ENCODE assay signal across 9 mouse cellular contexts in genomic region chr17:21272103-21272502, GRCm38 (mm10). TPM values are rescaled to one million over a fixed set of nuclear protein-coding genes. Genes with fewer than 3 reads are reported as not detected.
DNase-seq lines count a peak whose midpoint lies in the region; ATAC-seq and TF ChIP-seq lines count a peak whose summit lies in the region.
"Had no signal": no experiment of that assay in that cellular context is flagged by ENCODE, and none has a peak within 500 bp of the region (broad histone marks: within the 10 kb centered on the region; RNA-seq: fewer than 3 reads in every experiment).

No protein-coding gene starts in this region.

- no peaks in the 10 kb centered on the region for H3K4me1 ChIP-seq in hindbrain, embryonic 15.5 days (replicated peaks)
- H3K4me1 ChIP-seq in hindbrain, embryonic 13.5 days (replicated peaks): no peaks in the 10 kb centered on the region
- no peaks in the 10 kb centered on the region for H3K4me1 ChIP-seq in G1E (ENCODE audit: insufficient read depth, low read depth, low read length)
- no peaks in the 10 kb centered on the region for H3K4me1 ChIP-seq in midbrain, embryonic 16.5 days (ENCODE audit: control insufficient read depth, insufficient read depth, low read length)
- H3K4me1 ChIP-seq: embryonic facial prominence, embryonic 13.5 days had no signal

- TF ChIP-seq CTCF in G1E (IDR thresholded peaks at IDR 0.05; ENCODE audit: low read depth, low read length): no peak

- H3K9me3 ChIP-seq in hindbrain, embryonic 15.5 days: no peaks in the 10 kb centered on the region
- peaks cover 2% of the 10 kb centered on the region; the same call in 1 of the 2 replicates for H3K9me3 ChIP-seq in hindbrain, embryonic 13.5 days
- no peaks in the 10 kb centered on the region for H3K9me3 ChIP-seq in G1E (replicated peaks)
- H3K9me3 ChIP-seq in midbrain, embryonic 16.5 days (replicated peaks; ENCODE audit: control insufficient read depth, low read length, poor library complexity, severe bottlenecking): no peaks in the 10 kb centered on the region
- H3K9me3 ChIP-seq: embryonic facial prominence, embryonic 13.5 days had no signal

- H3K4me2 ChIP-seq in hindbrain, embryonic 15.5 days: no peak overlapping the region
- no peak overlapping the region for H3K4me2 ChIP-seq in hindbrain, embryonic 13.5 days
- H3K4me2 ChIP-seq in midbrain, embryonic 16.5 days (ENCODE audit: low read length): no peak overlapping the region
- H3K4me2 ChIP-seq: embryonic facial prominence, embryonic 13.5 days had no signal

- WGBS in hindbrain, embryonic 15.5 days: 13% methylated on average over 4 of the region's 4 CpGs
- 22% methylated on average over 4 of the region's 4 CpGs for WGBS in hindbrain, embryonic 13.5 days
- WGBS in midbrain, embryonic 16.5 days: 13% methylated on average over 4 of the region's 4 CpGs

- peak; percentile 21 for DNase-seq in G1E (ENCODE audit: low spot score)
- DNase-seq in cerebellum, adult 9-11 months: peak; percentile 38
- DNase-seq in heart, postnatal 36 days: peak; percentile 7 to 27
- peak; percentile 11 to 44 for DNase-seq in layer of hippocampus, postnatal 25 days (ENCODE audit: extremely low spot score in 1 of 2, low spot score in 1 of 2)
- DNase-seq in thymus, postnatal 10 days (ENCODE audit: low spot score in 2 of 2): peak; percentile 6 to 71

- no peaks in the 10 kb centered on the region for H3K27me3 ChIP-seq in hindbrain, embryonic 15.5 days
- no peaks in the 10 kb centered on the region for H3K27me3 ChIP-seq in hindbrain, embryonic 13.5 days
- H3K27me3 ChIP-seq in G1E (ENCODE audit: insufficient read depth, low read length): peaks cover 5% of the 10 kb centered on the region; the same call in 1 of the 2 replicates
- H3K27me3 ChIP-seq in midbrain, embryonic 16.5 days (ENCODE audit: control insufficient read depth, insufficient read depth, low read depth, low read length): no peaks in the 10 kb centered on the region
- H3K27me3 ChIP-seq: embryonic facial prominence, embryonic 13.5 days had no signal

- H3K36me3 ChIP-seq in hindbrain, embryonic 15.5 days: no peaks in the 10 kb centered on the region
- H3K36me3 ChIP-seq in hindbrain, embryonic 13.5 days: no peaks in the 10 kb centered on the region
- no peaks in the 10 kb centered on the region for H3K36me3 ChIP-seq in G1E (replicated peaks)
- no peaks in the 10 kb centered on the region for H3K36me3 ChIP-seq in midbrain, embryonic 16.5 days (ENCODE audit: control insufficient read depth, insufficient read depth, low read length)
- H3K36me3 ChIP-seq: embryonic facial prominence, embryonic 13.5 days had no signal

- H3K9ac ChIP-seq in hindbrain, embryonic 15.5 days: no peak overlapping the region
- H3K9ac ChIP-seq in hindbrain, embryonic 13.5 days: no peak overlapping the region
- no peak overlapping the region for H3K9ac ChIP-seq in midbrain, embryonic 16.5 days (ENCODE audit: low read depth, low read length)
- H3K9ac ChIP-seq: embryonic facial prominence, embryonic 13.5 days had no signal

- intact Hi-C loops in heart, postnatal 36 days (cut with DNase I): loop anchor here (2.0 kb wide), 3 partner anchors 111 to 241 kb away; partner anchors contain the start of genes Zfp54 and Zfp677

- H3K27ac ChIP-seq in hindbrain, embryonic 15.5 days (replicated peaks): no peak overlapping the region
- H3K27ac ChIP-seq in hindbrain, embryonic 13.5 days: no peak overlapping the region
- no peak overlapping the region for H3K27ac ChIP-seq in midbrain, embryonic 16.5 days (ENCODE audit: low read length)
- H3K27ac ChIP-seq: embryonic facial prominence, embryonic 13.5 days had no signal

- ATAC-seq in hindbrain, embryonic 15.5 days (ENCODE audit: low FRiP score, low read depth): peak; percentile 56; the same call in 1 of the 2 replicates
- ATAC-seq in hindbrain, embryonic 13.5 days (ENCODE audit: low FRiP score): no peak
- ATAC-seq in G1E (ENCODE audit: extremely low read depth, insufficient number of reproducible peaks, low FRiP score, poor library complexity, severe bottlenecking): peak; percentile 70
- ATAC-seq in midbrain, embryonic 16.5 days: 0 out of 2 replicates have a peak, but pooled peaks have one; percentile 32

- no peak overlapping the region for H3K4me3 ChIP-seq in hindbrain, embryonic 15.5 days
- no peak overlapping the region for H3K4me3 ChIP-seq in hindbrain, embryonic 13.5 days
- no peak overlapping the region for H3K4me3 ChIP-seq in G1E (ENCODE audit: low read depth, low read length)
- H3K4me3 ChIP-seq in midbrain, embryonic 16.5 days (ENCODE audit: low read depth, low read length): no peak overlapping the region
- H3K4me3 ChIP-seq: embryonic facial prominence, embryonic 13.5 days had no signal

RNA-seq across cellular contexts. Expression of gene Vmn1r236, which starts 10.6 kb away (rescaled TPM):
- not detected in 2 replicates for polyA plus RNA-seq in hindbrain, embryonic 15.5 days (2015; fragmentation: Nextera tagmentation; extraction: Ambion mirVana)
- not detected in 2 replicates for polyA plus RNA-seq in hindbrain, embryonic 13.5 days (2015; fragmentation: Nextera tagmentation; extraction: Ambion mirVana)
- total RNA-seq in G1E (2014; fragmentation: Nextera tagmentation): not detected in 2 replicates
- 0.05 and 0.70 TPM in 2 replicates for total RNA-seq in G1E (2017)
- not detected in 2 replicates for polyA plus RNA-seq in G1E (2012)
- total RNA-seq in heart, postnatal 36 days (2021): not detected
- total RNA-seq in layer of hippocampus, postnatal 25 days (2021): not detected
- polyA plus RNA-seq in midbrain, embryonic 16.5 days (2015; fragmentation: Nextera tagmentation; extraction: Ambion mirVana): not detected in 2 replicates
- polyA plus RNA-seq: embryonic facial prominence, embryonic 13.5 days had no signal

RNA-seq across cellular contexts. Expression of gene Vmn1r235, which starts 15.9 kb away (rescaled TPM):
- polyA plus RNA-seq in hindbrain, embryonic 15.5 days (2015; fragmentation: Nextera tagmentation; extraction: Ambion mirVana): not detected in 2 replicates
- polyA plus RNA-seq in hindbrain, embryonic 13.5 days (2015; fragmentation: Nextera tagmentation; extraction: Ambion mirVana): not detected in 2 replicates
- total RNA-seq in G1E (2014; fragmentation: Nextera tagmentation) (not detected in 2 replicates), G1E (2017) (0.05 and 0.12 TPM in 2 replicates)
- polyA plus RNA-seq in G1E (2012): not detected in 2 replicates
- total RNA-seq in heart, postnatal 36 days (2021): not detected
- not detected for total RNA-seq in layer of hippocampus, postnatal 25 days (2021)
- polyA plus RNA-seq in midbrain, embryonic 16.5 days (2015; fragmentation: Nextera tagmentation; extraction: Ambion mirVana): not detected in 2 replicates
- polyA plus RNA-seq: embryonic facial prominence, embryonic 13.5 days had no signal

RNA-seq across cellular contexts. Expression of gene Vmn1r237, which starts 39.6 kb away (rescaled TPM):
- polyA plus RNA-seq in hindbrain, embryonic 15.5 days (2015; fragmentation: Nextera tagmentation; extraction: Ambion mirVana): not detected in 2 replicates
- not detected in 2 replicates for polyA plus RNA-seq in hindbrain, embryonic 13.5 days (2015; fragmentation: Nextera tagmentation; extraction: Ambion mirVana)
- not detected in 2 replicates for total RNA-seq in G1E (2014; fragmentation: Nextera tagmentation)
- total RNA-seq in G1E (2017): 0.17 and 0.44 TPM in 2 replicates
- polyA plus RNA-seq in G1E (2012): not detected in 2 replicates
- not detected for total RNA-seq in heart, postnatal 36 days (2021)
- not detected for total RNA-seq in layer of hippocampus, postnatal 25 days (2021)
- not detected in 2 replicates for polyA plus RNA-seq in midbrain, embryonic 16.5 days (2015; fragmentation: Nextera tagmentation; extraction: Ambion mirVana)
- polyA plus RNA-seq: embryonic facial prominence, embryonic 13.5 days had no signal

RNA-seq across cellular contexts. Expression of gene Vmn1r234, which starts 46.2 kb away (rescaled TPM):
- polyA plus RNA-seq in hindbrain, embryonic 15.5 days (2015; fragmentation: Nextera tagmentation; extraction: Ambion mirVana): not detected in 2 replicates
- polyA plus RNA-seq in hindbrain, embryonic 13.5 days (2015; fragmentation: Nextera tagmentation; extraction: Ambion mirVana): not detected in 2 replicates
- total RNA-seq in G1E (2014; fragmentation: Nextera tagmentation) (not detected in 2 replicates), G1E (2017) (0.06 and 0.55 TPM in 2 replicates)
- not detected in 2 replicates for polyA plus RNA-seq in G1E (2012)
- not detected for total RNA-seq in heart, postnatal 36 days (2021)
- total RNA-seq in layer of hippocampus, postnatal 25 days (2021): not detected
- not detected in 2 replicates for polyA plus RNA-seq in midbrain, embryonic 16.5 days (2015; fragmentation: Nextera tagmentation; extraction: Ambion mirVana)
- polyA plus RNA-seq: embryonic facial prominence, embryonic 13.5 days had no signal
